Mouse (Mus musculus): ENCODE data around the gene Ecm2.
A peak's percentile ranks its signal among the peaks of the same experiment; 100 is the strongest.

Gene Ecm2

DNA sequence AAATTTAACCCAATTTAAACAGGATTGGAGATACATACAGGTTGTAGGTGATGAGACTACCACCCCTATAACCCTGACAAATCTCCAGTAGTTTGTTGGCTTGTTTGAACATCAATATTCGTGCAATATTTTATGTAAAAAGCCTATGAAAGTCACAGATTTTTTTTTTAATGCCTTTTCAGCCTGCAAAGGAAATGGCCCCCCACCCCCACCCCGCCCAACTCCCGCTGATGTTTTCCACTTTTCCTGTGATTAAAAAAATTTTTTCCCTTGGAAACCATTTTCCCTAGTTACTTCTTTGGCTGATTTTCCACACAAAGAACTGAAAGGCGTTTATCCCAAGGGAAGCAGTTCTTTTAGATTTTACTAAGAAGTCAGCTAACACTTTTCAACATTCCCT is at the start of gene Ecm2:
TSS of gene Ecm2 (plus strand) at position 301 of the 400 bp plus-strand sequence.
- DNase-seq (ENCODE audit: low spot score) = no peak

GRCm38 (mm10) chr13:49460276-49460675 is 44.3 kb upstream of the Ecm2 start:
- DNase-seq (ENCODE audit: low spot score) = peak; percentile 52

DNA sequence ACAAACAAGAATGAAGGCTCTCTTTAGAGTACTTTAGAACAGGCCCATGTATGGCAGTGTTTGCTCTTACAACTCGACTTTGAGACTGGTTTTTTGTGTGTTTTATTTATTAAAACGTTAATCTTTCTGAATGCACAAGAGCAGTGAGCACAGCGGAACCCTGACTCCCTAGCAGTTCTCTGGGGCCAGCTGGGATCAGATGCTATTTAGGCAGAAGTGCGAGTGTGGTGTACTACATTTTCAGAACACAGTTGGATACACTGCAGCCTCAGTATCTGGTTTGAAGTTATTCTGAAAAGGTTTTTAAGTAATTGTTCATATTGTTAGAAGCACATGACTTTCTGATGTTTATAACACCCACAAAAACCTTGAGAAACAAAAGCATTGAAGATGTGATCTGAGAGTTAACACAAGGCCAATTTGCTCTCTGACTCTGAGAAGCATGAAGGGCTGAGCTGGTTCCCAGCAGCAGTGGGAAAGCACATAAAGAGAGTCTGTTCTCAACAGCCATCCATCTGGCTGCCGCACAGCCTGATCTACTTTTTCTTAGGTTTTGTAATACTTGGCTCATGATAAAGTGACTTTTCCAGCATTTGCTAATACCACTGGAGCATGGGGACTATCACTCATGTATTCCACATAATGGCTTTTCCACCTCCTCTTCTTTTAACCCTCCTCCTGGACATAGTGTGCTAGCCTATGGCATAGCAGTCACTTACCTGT is 43.8 kb upstream of the Ecm2 start:
- peak; percentile 47 for DNase-seq (ENCODE audit: low spot score)

DNA sequence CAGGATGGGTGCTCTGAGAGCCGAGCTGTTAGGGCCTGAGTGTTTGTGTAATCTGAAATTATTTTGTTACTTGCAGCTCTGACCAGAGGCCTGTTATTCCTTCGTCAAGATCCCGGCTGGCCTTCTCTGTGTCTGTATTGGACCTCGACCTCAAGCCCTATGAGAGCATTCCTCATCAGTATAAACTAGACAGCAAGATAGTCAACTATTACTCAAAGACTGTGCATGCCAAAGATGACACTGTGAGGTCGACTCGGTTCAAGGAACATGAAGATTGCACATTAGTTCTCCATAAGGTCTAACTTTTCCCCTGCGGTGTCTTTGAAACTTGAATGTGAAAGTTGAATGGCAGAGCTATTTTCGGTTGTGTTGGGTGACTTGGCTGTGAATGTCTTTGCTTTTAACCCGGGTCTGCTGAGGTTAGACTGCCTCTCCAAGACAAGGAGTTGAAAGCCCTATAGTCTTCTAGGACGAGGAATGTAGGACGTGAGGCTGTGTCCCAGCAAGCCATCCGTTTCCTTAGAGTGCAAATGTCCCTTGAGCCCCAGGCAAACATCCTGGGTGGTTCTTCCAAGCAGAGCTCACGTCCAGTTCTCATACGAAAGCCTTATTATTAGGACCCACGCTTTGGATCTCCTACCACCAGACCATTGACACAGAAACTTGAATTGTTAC is 43.0 kb upstream of the Ecm2 start:
- peak; percentile 70 for DNase-seq (ENCODE audit: low spot score)

DNA sequence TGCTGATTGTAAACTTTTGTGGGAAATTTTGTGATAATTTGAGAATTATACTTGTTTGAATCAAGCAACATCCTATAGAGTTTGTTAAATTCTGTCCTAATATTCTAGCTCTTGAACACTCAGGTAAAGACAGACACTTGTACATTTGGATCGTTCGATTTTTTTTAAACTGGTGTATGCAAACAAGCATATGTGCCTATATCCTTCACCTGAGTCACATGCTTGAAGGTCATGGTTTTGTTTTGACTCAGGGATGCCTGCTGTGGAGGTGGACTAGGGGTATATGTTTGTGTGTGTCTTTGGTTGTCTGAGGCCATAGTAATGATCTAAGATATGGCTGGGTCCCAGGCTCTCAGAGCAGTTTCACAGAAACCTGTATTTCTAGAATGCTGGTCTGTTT is 41.7 kb upstream of the Ecm2 start:
- DNase-seq (ENCODE audit: low spot score) = no peak

DNA sequence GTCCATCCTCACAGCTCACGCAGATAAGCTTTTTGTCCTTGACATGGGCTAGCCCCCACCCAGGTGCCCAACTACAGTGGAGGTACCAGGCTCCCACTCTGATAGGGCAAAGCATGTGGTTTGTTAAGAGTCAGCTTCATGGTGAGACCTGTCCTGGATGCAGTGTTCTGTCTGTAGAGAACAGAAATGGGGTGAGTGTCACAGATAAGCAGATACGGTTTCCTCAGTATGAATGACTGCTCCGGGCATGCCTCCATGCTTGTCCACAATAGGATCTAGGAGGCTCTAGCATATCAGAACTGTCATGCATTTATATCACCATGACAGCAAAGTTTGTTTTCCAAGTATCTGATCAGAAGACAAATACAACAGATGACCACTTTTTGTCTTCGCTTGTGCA is 38.7 kb upstream of the Ecm2 start:
- no peak for DNase-seq (ENCODE audit: low spot score)

- DNase-seq (ENCODE audit: low spot score) = no peak
These were observed 38.1 kb upstream of the Ecm2 start for GRCm38 (mm10) chr13:49466393-49467075.

DNA sequence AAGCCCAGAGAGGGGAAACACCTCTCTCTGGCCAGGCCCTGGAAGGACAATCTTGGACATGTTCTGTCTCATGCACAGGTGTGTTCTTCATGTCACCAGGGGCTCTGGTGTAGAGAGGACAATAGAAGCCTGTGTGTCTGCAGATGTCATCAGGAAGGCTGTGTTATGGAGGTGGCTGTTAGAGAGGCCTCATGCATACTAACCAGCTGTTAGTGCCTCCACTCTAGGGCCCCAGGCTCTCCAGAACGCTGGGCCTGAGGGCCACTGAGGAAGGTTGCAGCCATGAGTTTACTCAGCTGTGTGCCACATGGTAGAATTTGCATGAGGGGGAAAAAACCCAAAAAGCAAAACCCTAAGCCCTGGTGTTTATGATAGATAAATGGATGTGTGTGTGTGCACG is 37.0 kb upstream of the Ecm2 start:
- DNase-seq (ENCODE audit: low spot score) = no peak

DNA sequence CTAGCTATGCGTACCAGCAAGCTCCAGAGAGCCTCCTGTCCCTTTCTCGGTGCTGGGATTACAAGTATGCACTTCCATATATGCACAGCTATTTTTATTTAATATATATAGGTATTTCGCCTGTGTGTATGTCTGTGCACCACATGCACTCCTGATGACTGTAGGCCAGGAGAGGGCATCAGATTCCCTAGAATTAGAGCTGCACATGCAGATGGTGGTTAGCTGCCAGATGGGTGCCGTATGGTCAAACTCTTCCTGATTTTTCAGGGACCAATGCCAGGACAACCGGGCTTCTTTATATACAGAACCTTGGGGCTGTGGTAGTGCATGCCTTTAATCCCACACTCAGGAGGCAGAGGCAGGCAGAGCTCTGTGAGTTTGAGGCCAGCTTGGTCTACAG is 35.6 kb upstream of the Ecm2 start:
- no peak for DNase-seq (ENCODE audit: low spot score)

GRCm38 (mm10) chr13:49470319-49470718 is 34.3 kb upstream of the Ecm2 start:
- no peak for DNase-seq (ENCODE audit: low spot score)

GRCm38 (mm10) chr13:49470806-49471205 is 33.8 kb upstream of the Ecm2 start:
- DNase-seq (ENCODE audit: low spot score) = peak; percentile 31

DNA sequence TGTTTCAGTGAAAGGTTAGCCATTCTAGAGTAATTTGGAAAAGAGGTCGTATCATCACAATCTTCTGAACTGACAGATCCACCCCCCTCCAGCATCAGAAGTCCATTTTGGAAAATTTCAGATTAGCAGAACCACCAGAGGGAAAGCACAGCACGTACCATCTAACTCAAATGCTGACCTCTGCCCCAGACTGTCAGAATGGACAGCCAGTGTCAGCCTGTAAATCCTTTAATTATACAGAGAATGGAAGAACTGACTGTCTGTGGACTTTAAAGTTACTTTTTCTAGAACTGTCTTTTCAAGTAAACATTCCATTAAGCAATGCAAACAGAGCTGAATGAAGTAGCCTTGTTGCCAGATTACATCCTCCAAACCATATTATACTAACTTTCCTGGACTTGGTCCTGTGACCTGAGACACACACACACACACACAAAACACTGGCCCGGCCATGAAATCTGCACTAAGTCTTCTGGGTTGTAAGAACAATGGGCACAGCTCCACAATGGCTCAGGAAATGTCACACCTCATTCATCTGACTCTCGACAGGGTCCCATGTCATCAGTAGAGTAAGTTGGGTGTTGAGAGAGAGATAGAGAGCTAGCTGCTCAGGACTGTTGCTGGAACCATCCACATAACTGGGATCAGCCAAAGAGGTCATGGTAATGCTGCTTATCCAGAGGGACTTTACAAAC is 32.5 kb upstream of the Ecm2 start:
- peak; percentile 43 for DNase-seq (ENCODE audit: low spot score)

DNA sequence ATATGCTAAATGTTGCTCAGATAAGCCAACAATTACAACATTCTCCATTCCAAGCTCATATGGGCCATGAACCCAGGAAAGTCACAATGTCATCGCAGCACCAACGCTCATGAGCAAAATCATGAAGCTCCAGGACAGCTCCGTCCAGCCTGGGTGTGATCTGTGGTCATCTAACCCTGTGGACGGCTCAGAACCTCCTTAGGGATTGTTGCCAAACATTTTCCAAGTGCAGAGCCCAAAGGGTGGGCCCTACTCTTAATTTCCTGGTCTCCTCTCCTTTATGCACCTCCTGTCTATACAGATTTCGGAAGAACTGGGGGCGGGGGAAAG is 32.0 kb upstream of the Ecm2 start:
- DNase-seq (ENCODE audit: low spot score) = no peak

- DNase-seq (ENCODE audit: low spot score) = no peak
These were observed 26.7 kb upstream of the Ecm2 start for GRCm38 (mm10) chr13:49477887-49478286.

- no peak for DNase-seq (ENCODE audit: low spot score)
These were observed 25.7 kb upstream of the Ecm2 start for GRCm38 (mm10) chr13:49478851-49479374.

DNA sequence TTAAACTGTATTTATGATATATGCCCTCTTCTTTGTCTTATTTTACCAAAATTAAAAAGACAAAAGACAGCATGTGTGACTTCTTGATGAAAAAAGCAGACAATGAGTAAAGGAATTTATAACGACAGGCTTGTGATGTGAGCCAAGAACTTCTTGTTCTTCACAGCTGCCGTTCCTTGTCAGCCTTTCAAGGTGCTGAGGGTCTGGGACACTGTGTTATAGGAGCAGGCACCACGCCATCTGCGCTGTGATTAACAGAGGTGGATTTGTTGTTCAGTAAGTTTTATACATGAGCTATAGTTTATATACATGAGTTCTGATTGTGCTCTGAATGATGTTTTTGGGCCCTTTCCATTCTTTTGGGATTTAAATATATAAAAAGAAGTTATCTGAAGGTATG is 25.2 kb upstream of the Ecm2 start:
- peak; percentile 59 for DNase-seq (ENCODE audit: low spot score)

- DNase-seq (ENCODE audit: low spot score) = peak; percentile 93
These were observed 24.6 kb upstream of the Ecm2 start for GRCm38 (mm10) chr13:49480057-49480456.

DNA sequence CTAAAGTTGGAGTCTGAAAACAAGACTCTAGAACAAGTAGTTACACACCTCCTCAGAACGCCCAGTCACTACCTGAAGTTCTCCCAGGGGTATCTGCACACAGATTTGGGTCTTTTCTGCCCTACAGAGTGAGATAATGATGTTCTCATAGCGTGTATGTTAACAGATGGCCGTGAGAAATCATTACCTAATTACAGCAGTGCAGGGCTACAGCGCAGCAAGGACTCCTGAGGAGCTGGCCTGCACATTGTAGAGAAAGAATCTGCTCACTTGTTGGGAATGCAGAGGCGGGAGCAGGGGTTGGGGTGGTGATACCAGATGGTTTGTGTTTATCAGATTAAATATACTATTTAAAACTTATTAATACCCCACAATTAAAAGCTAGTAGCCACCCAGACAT is 24.1 kb upstream of the Ecm2 start:
- DNase-seq (ENCODE audit: low spot score) = peak; percentile 30

- no peak for DNase-seq (ENCODE audit: low spot score)
These were observed 19.2 kb upstream of the Ecm2 start for GRCm38 (mm10) chr13:49485388-49485787.

DNA sequence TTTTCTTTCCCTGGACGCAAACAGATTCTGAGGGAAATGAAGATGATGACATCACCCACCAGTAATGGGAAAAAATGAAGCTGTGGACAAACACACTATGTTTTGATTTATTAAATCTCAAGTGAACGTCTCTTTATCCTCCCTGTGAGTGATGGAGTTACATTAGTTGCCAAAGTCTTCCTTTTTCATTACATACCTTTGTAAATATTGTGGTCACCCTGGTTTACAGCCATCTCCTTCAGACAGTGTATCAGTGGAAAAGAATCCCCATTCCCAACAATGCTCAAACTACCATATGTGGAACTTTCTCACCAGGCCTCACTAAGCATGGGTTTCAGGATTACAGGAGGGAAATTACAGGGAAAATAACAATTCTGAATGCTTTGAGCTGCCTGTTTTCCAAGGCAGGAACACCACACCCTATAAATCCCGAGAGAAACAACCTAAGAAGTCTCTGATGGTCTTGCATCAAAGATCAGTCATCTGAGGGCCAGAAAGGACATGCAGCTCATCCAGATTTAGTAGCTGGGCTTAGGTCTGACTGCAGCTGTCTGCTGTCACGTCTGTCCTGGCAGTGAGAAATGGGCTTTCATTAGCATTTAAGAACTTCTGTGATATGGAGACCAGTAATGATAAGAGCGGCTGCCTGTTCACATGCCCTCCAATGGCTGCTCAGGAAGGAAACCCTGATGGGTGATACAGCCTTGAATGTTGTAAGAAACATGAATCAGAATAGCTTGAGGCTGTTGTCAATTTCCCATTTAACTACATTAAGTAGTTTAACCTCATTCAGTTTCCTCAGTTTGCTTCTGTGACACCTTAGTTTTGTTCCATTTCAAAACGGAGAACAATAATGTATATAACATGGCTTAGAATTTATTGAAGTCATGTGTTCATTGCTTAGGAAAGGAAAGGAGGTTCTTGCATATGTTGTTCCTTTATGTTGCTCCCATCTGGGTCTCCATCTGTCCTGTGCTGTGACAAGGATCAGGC is 11.9 kb upstream of the Ecm2 start, which contains the start of gene Tes3-ps:
TSS of gene Tes3-ps (plus strand) at position 943 of the 993 bp plus-strand sequence.
- DNase-seq (ENCODE audit: low spot score) = no peak

- no peak for DNase-seq (ENCODE audit: low spot score)
These were observed 1.2 kb downstream of the Ecm2 start for GRCm38 (mm10) chr13:49505776-49506175.

Data from lung, postnatal 25 days (tissue).